25 mouse cellular contexts compared by ENCODE assay signal in the genomic region with DNA sequence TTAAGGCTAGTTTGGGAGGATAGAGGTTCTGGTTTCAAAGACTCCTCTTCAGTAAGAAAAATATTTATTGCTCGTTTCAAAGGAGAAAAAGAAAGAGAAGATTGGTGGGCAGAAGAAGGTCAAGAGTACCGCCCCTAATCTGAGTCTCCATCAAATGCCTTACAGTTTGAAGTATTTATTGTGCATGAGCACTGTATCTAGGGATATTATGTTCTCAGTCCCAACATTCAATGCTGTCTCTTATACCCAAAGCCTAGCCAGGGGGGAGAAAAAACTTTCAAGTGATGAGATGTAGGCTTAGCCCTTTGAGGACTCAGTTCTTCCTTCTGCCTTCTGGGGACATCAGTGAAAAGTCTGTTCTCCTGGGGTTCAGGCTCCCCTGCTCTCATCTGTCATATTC.
"Had no signal": no experiment of that assay in that cellular context is flagged by ENCODE, and none has a peak within 500 bp of the region (broad histone marks: within the 10 kb centered on the region; RNA-seq: fewer than 3 reads in every experiment).

No protein-coding gene starts in this region.

- H3K27ac ChIP-seq: gastrocnemius, adult 2 months; heart, embryonic 10.5 days; hindbrain, embryonic 10.5 days; hindbrain, embryonic 12.5 days; hindbrain, embryonic 14.5 days; intestine, embryonic 15.5 days; layer of hippocampus, adult 2 months; left cerebral cortex, adult 2 months; limb, embryonic 10.5 days; limb, embryonic 12.5 days; liver, embryonic 13.5 days; liver, embryonic 15.5 days had no signal

- ATAC-seq: forebrain, embryonic 16.5 days; hindbrain, embryonic 16.5 days; inflammation-experienced regulatory T-cells, adult 6 months; intestine, embryonic 15.5 days; intestine, postnatal 0 days had no signal

- DNase-seq: gastrocnemius, adult 2 months; gastrocnemius, postnatal 10 days; gastrocnemius, postnatal 25 days; heart, adult 18-20 months; heart, postnatal 10 days; heart, postnatal 4 days; kidney, postnatal 4 days; liver; liver, embryonic 13.5 days had no signal

- H3K4me2 ChIP-seq: heart, embryonic 12.5 days; hindbrain, embryonic 12.5 days; hindbrain, embryonic 14.5 days; intestine, embryonic 15.5 days; limb, embryonic 12.5 days; liver, embryonic 11.5 days; liver, embryonic 13.5 days; liver, embryonic 15.5 days had no signal

- H3K27me3 ChIP-seq: heart, embryonic 12.5 days; hindbrain, embryonic 12.5 days; intestine, embryonic 15.5 days; limb, embryonic 12.5 days; liver, embryonic 13.5 days; liver, embryonic 15.5 days had no signal

- H3K4me3 ChIP-seq: gastrocnemius, adult 2 months; heart, embryonic 10.5 days; heart, embryonic 12.5 days; hindbrain, embryonic 10.5 days; hindbrain, embryonic 12.5 days; intestine, embryonic 15.5 days; layer of hippocampus, adult 2 months; left cerebral cortex, adult 2 months; limb, embryonic 10.5 days; limb, embryonic 12.5 days; liver, embryonic 13.5 days; liver, embryonic 15.5 days had no signal

- H3K36me3 ChIP-seq: heart, embryonic 10.5 days; heart, embryonic 12.5 days; hindbrain, embryonic 10.5 days; hindbrain, embryonic 12.5 days; intestine, embryonic 15.5 days; limb, embryonic 10.5 days; limb, embryonic 12.5 days; liver, embryonic 13.5 days; liver, embryonic 15.5 days had no signal

- H3K9me3 ChIP-seq: heart, embryonic 10.5 days; heart, embryonic 12.5 days; hindbrain, embryonic 10.5 days; hindbrain, embryonic 12.5 days; intestine, embryonic 15.5 days; limb, embryonic 10.5 days; limb, embryonic 12.5 days; liver, embryonic 13.5 days; liver, embryonic 15.5 days had no signal

- H3K4me1 ChIP-seq: heart, embryonic 12.5 days; hindbrain, embryonic 10.5 days; hindbrain, embryonic 12.5 days; intestine, embryonic 15.5 days; limb, embryonic 10.5 days; limb, embryonic 12.5 days; liver, embryonic 13.5 days; liver, embryonic 15.5 days had no signal

- H3K9ac ChIP-seq: heart, embryonic 12.5 days; hindbrain, embryonic 12.5 days; hindbrain, embryonic 14.5 days; intestine, embryonic 15.5 days; limb, embryonic 12.5 days; liver, embryonic 13.5 days; liver, embryonic 15.5 days had no signal
